In genomic region chr6:127837910-127838309, GRCm38 (mm10) we compare ENCODE assay signal across 36 mouse cellular contexts. TPM values are rescaled to one million over a fixed set of nuclear protein-coding genes. Genes with fewer than 3 reads are reported as not detected.
"Had no signal": no experiment of that assay in that cellular context is flagged by ENCODE, and none has a peak within 500 bp of the region (broad histone marks: within the 10 kb centered on the region; RNA-seq: fewer than 3 reads in every experiment).

No protein-coding gene starts in this region.

- H3K27me3 ChIP-seq: limb, embryonic 12.5 days; limb, embryonic 13.5 days; limb, embryonic 15.5 days; liver, embryonic 12.5 days; liver, embryonic 13.5 days; liver, embryonic 15.5 days; lung, embryonic 15.5 days; midbrain, embryonic 12.5 days; midbrain, embryonic 13.5 days; midbrain, embryonic 15.5 days; neural tube, embryonic 12.5 days had no signal

- H3K4me2 ChIP-seq: limb, embryonic 12.5 days; limb, embryonic 13.5 days; limb, embryonic 15.5 days; liver, embryonic 11.5 days; liver, embryonic 12.5 days; liver, embryonic 13.5 days; liver, embryonic 15.5 days; lung, embryonic 14.5 days; lung, embryonic 15.5 days; midbrain, embryonic 11.5 days; midbrain, embryonic 12.5 days; midbrain, embryonic 13.5 days; midbrain, embryonic 15.5 days; neural tube, embryonic 12.5 days had no signal

- H3K36me3 ChIP-seq: limb, embryonic 10.5 days; limb, embryonic 12.5 days; limb, embryonic 13.5 days; limb, embryonic 15.5 days; liver, embryonic 12.5 days; liver, embryonic 13.5 days; liver, embryonic 15.5 days; lung, embryonic 15.5 days; midbrain, embryonic 10.5 days; midbrain, embryonic 12.5 days; midbrain, embryonic 13.5 days; midbrain, embryonic 15.5 days; neural tube, embryonic 12.5 days had no signal

- H3K9me3 ChIP-seq: limb, embryonic 10.5 days; limb, embryonic 12.5 days; limb, embryonic 13.5 days; limb, embryonic 15.5 days; liver, embryonic 12.5 days; liver, embryonic 15.5 days; lung, embryonic 15.5 days; midbrain, embryonic 10.5 days; midbrain, embryonic 12.5 days; midbrain, embryonic 15.5 days had no signal

- H3K9ac ChIP-seq: limb, embryonic 12.5 days; limb, embryonic 13.5 days; limb, embryonic 15.5 days; liver, embryonic 12.5 days; liver, embryonic 13.5 days; liver, embryonic 14.5 days; liver, embryonic 15.5 days; liver, postnatal 0 days; lung, embryonic 14.5 days; lung, embryonic 15.5 days; midbrain, embryonic 12.5 days; midbrain, embryonic 13.5 days; midbrain, embryonic 15.5 days; neural tube, embryonic 12.5 days had no signal

- DNase-seq: left cerebral cortex, postnatal 4 days; liver; liver, embryonic 13.5 days; liver, postnatal 0 days; lung, adult 18-20 months; lung, adult 2 months; lung, embryonic 14.5 days; lung, postnatal 10 days; lung, postnatal 14 days; lung, postnatal 36 days; lung, postnatal 4 days; midbrain, embryonic 14.5 days had no signal

- H3K27ac ChIP-seq: limb, embryonic 10.5 days; limb, embryonic 12.5 days; limb, embryonic 13.5 days; limb, embryonic 15.5 days; liver, embryonic 12.5 days; liver, embryonic 13.5 days; liver, embryonic 14.5 days; liver, embryonic 15.5 days; lung, embryonic 15.5 days; macrophage; midbrain, embryonic 10.5 days; midbrain, embryonic 12.5 days; midbrain, embryonic 13.5 days; midbrain, embryonic 15.5 days; neural tube, embryonic 12.5 days had no signal

- H3K4me3 ChIP-seq: limb, embryonic 10.5 days; limb, embryonic 12.5 days; limb, embryonic 13.5 days; limb, embryonic 15.5 days; liver, embryonic 12.5 days; liver, embryonic 13.5 days; liver, embryonic 15.5 days; lung, embryonic 15.5 days; megakaryocyte, embryonic 14.5 days; midbrain, embryonic 10.5 days; midbrain, embryonic 12.5 days; midbrain, embryonic 13.5 days; midbrain, embryonic 15.5 days; myocyte; neural tube, embryonic 12.5 days had no signal

- H3K4me1 ChIP-seq: limb, embryonic 10.5 days; limb, embryonic 12.5 days; limb, embryonic 13.5 days; limb, embryonic 15.5 days; liver, embryonic 12.5 days; liver, embryonic 13.5 days; liver, embryonic 15.5 days; lung, embryonic 15.5 days; midbrain, embryonic 12.5 days; midbrain, embryonic 13.5 days; midbrain, embryonic 15.5 days; neural tube, embryonic 12.5 days had no signal

- ATAC-seq: liver, embryonic 12.5 days; liver, postnatal 0 days; lung, postnatal 0 days; midbrain, embryonic 13.5 days; midbrain, embryonic 15.5 days; midbrain, embryonic 16.5 days had no signal

RNA-seq across cellular contexts. Expression of gene Tspan11, which starts 49.5 kb away (rescaled TPM):
- total RNA-seq: megakaryocyte progenitor cell, adult 5-6 weeks; megakaryocyte, adult 5-6 weeks; megakaryocyte-erythroid progenitor cell, adult 5-6 weeks had no signal
- polyA plus RNA-seq: liver, adult 2 months; macrophage had no signal
